Mouse (Mus musculus) heart, postnatal 0 days (tissue): Measurements from ENCODE around the gene Gimap9. TPM values are rescaled to one million over a fixed set of nuclear protein-coding genes. Genes with fewer than 3 reads are reported as not detected.

ENCODE experiments used
- ATAC-seq: fragments of 200-750 bp; cut with Nextera tagmentation; 2 replicates; pipeline ENCODE4 v1.8.0; 2017; ENCODE audit warnings: low read depth, moderate number of reproducible peaks, moderate library complexity; ENCODE audit not compliant: insufficient read depth
- DNase-seq: peaks from one replicate; pipeline ENCODE4 v3.0.0-alpha.2; 2016; ENCODE audit warnings: low spot score
- H3K27ac ChIP-seq: fragments of 300-500 bp; sonication (generic); 2 replicates; pipeline ENCODE4 v1.5.1; 2014; ENCODE audit warnings: low read depth, mild to moderate bottlenecking
- H3K27me3 ChIP-seq: fragments of 300-500 bp; sonication (generic); 2 replicates; pipeline ENCODE4 v1.6.1; 2014; ENCODE audit warnings: low read length, mixed read lengths; ENCODE audit not compliant: control insufficient read depth, insufficient read depth
- H3K36me3 ChIP-seq: fragments of 300-500 bp; sonication (generic); replicated peaks from 2 replicates; pipeline ENCODE4 v1.6.1; 2014; ENCODE audit warnings: low read length, mixed read lengths; ENCODE audit not compliant: control insufficient read depth, insufficient read depth
- H3K4me1 ChIP-seq: fragments of 300-500 bp; sonication (generic); 2 replicates; pipeline ENCODE4 v1.6.1; 2014; ENCODE audit warnings: antibody characterized with exemption; ENCODE audit not compliant: control insufficient read depth, insufficient read depth
- H3K4me2 ChIP-seq: fragments of 300-500 bp; sonication (generic); 2 replicates; pipeline ENCODE4 v1.6.1; 2014; ENCODE audit warnings: low read depth, mild to moderate bottlenecking, low read length, moderate library complexity
- H3K4me3 ChIP-seq: fragments of 300-500 bp; sonication (generic); 2 replicates; pipeline ENCODE4 v1.5.1; 2014; ENCODE audit warnings: low read depth, low read length
- H3K9ac ChIP-seq: fragments of 300-500 bp; sonication (generic); replicated peaks from 2 replicates; pipeline ENCODE4 v1.6.1; 2014; ENCODE audit warnings: low read depth, low read length, mixed read lengths
- H3K9me3 ChIP-seq: fragments of 300-500 bp; sonication (generic); replicated peaks from 2 replicates; pipeline ENCODE4 v1.6.1; 2016; ENCODE audit warnings: low read length; ENCODE audit not compliant: control insufficient read depth
- CTCF ChIP-seq: IDR thresholded peaks from 2 replicates; pipeline ENCODE4 v1.5.1; 2016; ENCODE audit warnings: antibody characterized with exemption, control low read depth, low read depth
- EP300 ChIP-seq: IDR thresholded peaks from 2 replicates; pipeline ENCODE4 v1.6.1; 2016; ENCODE audit warnings: antibody characterized with exemption, low read depth
- WGBS: fragments of 180-500 bp; shearing (Covaris S2); extraction: QIAGEN DNeasy Blood & Tissue Kit; methylation state at CpG from one replicate; pipeline ENCODE4 v1.1.7; 2014; 5-methylcytosine and 5-hydroxymethylcytosine counted together
- polyA plus RNA-seq: library from polyadenylated mRNA; unstranded; fragments of >200 nt; fragmentation: Nextera tagmentation; extraction: Ambion mirVana; gene quantifications from 2 replicates; pipeline ENCODE4 v1.2.1, GENCODE M21; 2015
- total RNA-seq: library from RNA; depleted of rRNA; stranded (reverse); fragments of >200 nt; gene quantifications from 2 replicates; pipeline ENCODE4 v1.2.3, GENCODE M21; 2014; ENCODE audit warnings: low replicate concordance

The Gimap9 gene
- total and polyA plus RNA-seq, 2 experiments from 2014 or later = 1.8 to 5.7 TPM

GRCm38 (mm10) chr6:48664750-48665149 is 11.2 kb upstream of the Gimap9 start:
- no peak overlapping the region for H3K4me3 ChIP-seq
- no peak overlapping the region for H3K27ac ChIP-seq
- DNase-seq (no peak), ATAC-seq (no peak)
- WGBS = 73% methylated on average over 4 of the region's 4 CpGs
- H3K36me3 ChIP-seq = no peaks in the 10 kb centered on the region
- no peaks in the 10 kb centered on the region for H3K4me1 ChIP-seq
- H3K9ac ChIP-seq = no peak overlapping the region
- no peak overlapping the region for H3K4me2 ChIP-seq
- TF ChIP-seq EP300 = no peak
- no peak for TF ChIP-seq CTCF
- H3K9me3 ChIP-seq = no peaks in the 10 kb centered on the region
- no peaks in the 10 kb centered on the region for H3K27me3 ChIP-seq

GRCm38 (mm10) chr6:48665471-48665870 is 10.5 kb upstream of the Gimap9 start:
- Histone ChIP-seq H3K27ac (no peak overlapping the region), H3K9me3 (no peaks in the 10 kb centered on the region), H3K27me3 (no peaks in the 10 kb centered on the region), H3K4me1 (no peaks in the 10 kb centered on the region), H3K36me3 (no peaks in the 10 kb centered on the region), H3K4me3 (no peak overlapping the region), H3K9ac (no peak overlapping the region), H3K4me2 (no peak overlapping the region)
- no peak for DNase-seq
- 93% methylated on average over 9 of the region's 9 CpGs for WGBS
- ATAC-seq = no peak
- TF ChIP-seq CTCF (no peak), EP300 (no peak)

- H3K9ac ChIP-seq = no peak overlapping the region
- H3K4me3 ChIP-seq = no peak overlapping the region
- H3K9me3 ChIP-seq = no peaks in the 10 kb centered on the region
- H3K27ac ChIP-seq = no peak overlapping the region
- no peaks in the 10 kb centered on the region for H3K36me3 ChIP-seq
- H3K4me1 ChIP-seq = no peaks in the 10 kb centered on the region
- ATAC-seq (no peak), DNase-seq (no peak)
- TF ChIP-seq EP300 = no peak
- TF ChIP-seq CTCF = no peak
- 52% methylated on average over 7 of the region's 7 CpGs for WGBS
- H3K27me3 ChIP-seq = no peaks in the 10 kb centered on the region
- H3K4me2 ChIP-seq = no peak overlapping the region
These were observed 9.8 kb upstream of the Gimap9 start for GRCm38 (mm10) chr6:48666159-48666586.

- DNase-seq (no peak), ATAC-seq (no peak)
- Histone ChIP-seq H3K27ac (no peak overlapping the region), H3K4me2 (no peak overlapping the region), H3K27me3 (no peaks in the 10 kb centered on the region), H3K4me1 (no peaks in the 10 kb centered on the region), H3K9me3 (no peaks in the 10 kb centered on the region), H3K9ac (no peak overlapping the region), H3K36me3 (no peaks in the 10 kb centered on the region), H3K4me3 (no peak overlapping the region)
- no peak for TF ChIP-seq CTCF
These were observed 7.9 kb upstream of the Gimap9 start for GRCm38 (mm10) chr6:48668022-48668421.

GRCm38 (mm10) chr6:48669446-48669969 is 6.4 kb upstream of the Gimap9 start:
- no peak for TF ChIP-seq CTCF
- no peak for TF ChIP-seq EP300
- 40% methylated on average over 2 of the region's 2 CpGs for WGBS
- no peaks in the 10 kb centered on the region for H3K36me3 ChIP-seq
- ATAC-seq (no peak), DNase-seq (no peak)
- no peaks in the 10 kb centered on the region for H3K27me3 ChIP-seq
- H3K4me3 ChIP-seq = no peak overlapping the region
- H3K4me1 ChIP-seq = no peaks in the 10 kb centered on the region
- H3K9me3 ChIP-seq = no peaks in the 10 kb centered on the region
- no peak overlapping the region for H3K27ac ChIP-seq
- H3K4me2 ChIP-seq = no peak overlapping the region
- H3K9ac ChIP-seq = no peak overlapping the region

- Histone ChIP-seq H3K27me3 (no peaks in the 10 kb centered on the region), H3K4me1 (no peaks in the 10 kb centered on the region), H3K4me2 (no peak overlapping the region), H3K4me3 (no peak overlapping the region), H3K9ac (no peak overlapping the region), H3K27ac (no peak overlapping the region), H3K36me3 (no peaks in the 10 kb centered on the region), H3K9me3 (no peaks in the 10 kb centered on the region)
- 92% methylated on average over 9 of the region's 9 CpGs for WGBS
- ATAC-seq (no peak), DNase-seq (no peak)
- no peak for TF ChIP-seq EP300
- no peak for TF ChIP-seq CTCF
These were observed 1.5 kb upstream of the Gimap9 start for GRCm38 (mm10) chr6:48674291-48675058.
